Mouse (Mus musculus) heart, embryonic 13.5 days (tissue): ENCODE data around the gene Bag2. TPM values are rescaled to one million over a fixed set of nuclear protein-coding genes. Genes with fewer than 3 reads are reported as not detected.

Experiments
- ATAC-seq: fragments of 200-750 bp; cut with Nextera tagmentation; 2 replicates; pipeline ENCODE4 v1.8.0; 2017; ENCODE audit warnings: moderate TSS enrichment; ENCODE audit not compliant: insufficient number of reproducible peaks, low FRiP score, low TSS enrichment; ENCODE audit errors: extremely low read depth
- H3K27ac ChIP-seq: fragments of 300-500 bp; sonication (generic); replicated peaks from 2 replicates; pipeline ENCODE4 v1.5.1; 2015; ENCODE audit warnings: moderate library complexity, mild to moderate bottlenecking, inconsistent platforms
- H3K27me3 ChIP-seq: fragments of 300-500 bp; sonication (generic); replicated peaks from 2 replicates; pipeline ENCODE4 v1.6.1; 2015; ENCODE audit warnings: mild to moderate bottlenecking, inconsistent platforms
- H3K36me3 ChIP-seq: fragments of 300-500 bp; sonication (generic); 2 replicates; pipeline ENCODE4 v1.6.1; 2015; ENCODE audit warnings: mild to moderate bottlenecking, inconsistent platforms
- H3K4me1 ChIP-seq: fragments of 300-500 bp; sonication (generic); 2 replicates; pipeline ENCODE4 v1.6.1; 2015; ENCODE audit warnings: inconsistent platforms
- H3K4me2 ChIP-seq: fragments of 300-500 bp; sonication (generic); 2 replicates; pipeline ENCODE4 v1.6.1; 2015; ENCODE audit warnings: inconsistent platforms, mild to moderate bottlenecking, moderate library complexity
- H3K4me3 ChIP-seq: fragments of 300-500 bp; sonication (generic); 2 replicates; pipeline ENCODE4 v1.5.1; 2015; ENCODE audit warnings: moderate library complexity, mild to moderate bottlenecking, inconsistent platforms
- H3K9ac ChIP-seq: fragments of 300-500 bp; sonication (generic); 2 replicates; pipeline ENCODE4 v1.6.1; 2015; ENCODE audit warnings: inconsistent platforms, mild to moderate bottlenecking, moderate library complexity
- H3K9me3 ChIP-seq: fragments of 300-500 bp; sonication (generic); 2 replicates; pipeline ENCODE4 v1.6.1; 2016; ENCODE audit warnings: inconsistent platforms
- WGBS: fragments of 180-500 bp; shearing (Covaris S2); methylation state at CpG from one replicate; pipeline ENCODE4 v1.1.7; 2015; ENCODE audit warnings: mixed read lengths; 5-methylcytosine and 5-hydroxymethylcytosine counted together
- polyA plus RNA-seq: library from polyadenylated mRNA; unstranded; fragments of >200 nt; fragmentation: Nextera tagmentation; extraction: Ambion mirVana; gene quantifications from 2 replicates; pipeline ENCODE4 v1.2.1, GENCODE M21; 2015

The Bag2 gene
- 69.4 and 82.4 TPM in 2 replicates for polyA plus RNA-seq

DNA sequence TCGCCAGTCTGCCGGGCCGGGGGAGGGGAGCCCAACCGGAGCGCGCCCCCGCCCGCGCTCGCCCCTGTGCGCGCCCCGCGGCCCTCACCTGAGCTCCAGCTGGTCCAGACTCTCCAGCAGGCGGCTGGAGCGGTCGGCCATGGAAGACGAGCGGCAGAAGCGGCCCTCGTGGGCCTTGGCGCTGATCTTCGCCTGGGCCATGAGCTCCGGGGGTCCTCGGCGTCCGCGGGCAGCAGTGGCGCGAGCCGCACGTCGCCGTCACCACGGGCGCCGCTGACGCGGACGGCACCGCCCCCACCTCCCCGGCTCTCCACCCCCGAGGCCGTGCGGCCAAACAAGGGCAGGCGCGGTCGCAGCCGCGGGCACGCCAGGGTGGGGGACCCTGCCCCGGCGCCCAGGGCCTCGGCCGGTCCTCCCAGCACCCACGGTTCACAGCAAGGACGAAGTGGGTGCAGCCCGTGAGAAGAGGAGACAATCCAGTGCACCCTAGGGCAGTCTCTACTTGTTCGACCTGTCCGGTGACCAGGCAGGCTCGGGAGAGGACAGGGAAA lies at the start of gene Bag2:
Gene Bag2 (minus strand): TSS at position 305 of the 551 bp plus-strand sequence.
- H3K9me3 ChIP-seq, result no peaks in the 10 kb centered on the region
- H3K4me3 ChIP-seq, result peak within 1 kb of the TSS; percentile 88
- H3K36me3 ChIP-seq, result peaks cover 29% of the 10 kb centered on the region
- WGBS, result under 1% methylated on average over 59 of the region's 61 CpGs
- no peaks in the 10 kb centered on the region for H3K27me3 ChIP-seq
- H3K9ac ChIP-seq, result peak within 1 kb of the TSS; percentile 95
- H3K27ac ChIP-seq, result peak within 1 kb of the TSS; percentile 80
- H3K4me2 ChIP-seq, result peak within 1 kb of the TSS; percentile 92
- peak; percentile 68; the same call in 1 of the 2 replicates for ATAC-seq
- H3K4me1 ChIP-seq, result peaks cover 37% of the 10 kb centered on the region

DNA sequence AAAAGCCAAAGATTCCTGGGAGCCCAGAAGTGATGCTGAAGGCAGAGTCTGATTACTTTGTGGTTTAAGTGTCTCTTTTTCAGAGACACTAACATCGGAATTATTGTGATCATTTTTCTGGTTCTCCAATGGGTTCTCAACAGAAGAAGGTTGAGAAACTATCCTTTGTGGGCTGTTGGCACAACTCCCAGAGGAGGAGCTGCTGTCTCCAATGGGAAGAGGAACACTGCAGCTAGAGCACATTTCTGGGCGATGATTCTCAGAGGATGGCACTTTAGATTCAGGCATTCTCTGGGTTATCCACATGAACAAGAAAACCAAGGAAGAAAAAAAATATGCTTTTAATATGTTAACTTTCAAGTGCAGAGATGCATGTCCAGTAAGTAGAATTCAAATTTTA lies 45.7 kb upstream of the Bag2 start:
- Histone ChIP-seq H3K9ac (no peak overlapping the region), H3K4me3 (no peak overlapping the region), H3K9me3 (no peaks in the 10 kb centered on the region; the same call in 1 of the 2 replicates), H3K4me1 (0 out of 2 replicates have a peak, but pooled peaks cover 3% of the 10 kb centered on the region), H3K4me2 (no peak overlapping the region), H3K36me3 (peaks cover 87% of the 10 kb centered on the region), H3K27me3 (no peaks in the 10 kb centered on the region), H3K27ac (no peak overlapping the region)
- no peak for ATAC-seq
- 95% methylated on average over 2 of the region's 2 CpGs for WGBS

DNA sequence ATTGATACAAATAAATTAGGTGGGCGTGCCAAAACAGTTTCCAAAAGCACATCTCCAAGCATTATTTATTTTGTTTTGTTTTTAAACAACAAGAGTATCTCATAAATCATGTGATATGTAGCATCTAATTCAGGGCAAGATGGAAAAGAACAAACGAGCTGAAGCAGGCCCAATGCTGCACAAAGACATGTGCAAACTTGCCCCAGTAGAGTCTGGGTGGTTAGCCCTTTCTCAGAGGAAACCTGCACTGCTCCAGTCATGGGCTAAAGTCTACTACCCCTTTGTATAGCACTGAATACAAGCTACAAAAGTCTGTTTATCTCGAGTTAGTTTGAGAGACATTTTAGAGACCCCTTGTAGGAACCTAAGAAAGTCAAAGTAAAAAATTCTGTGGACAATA lies 42.0 kb upstream of the Bag2 start:
- 80% methylated on average over 3 of the region's 3 CpGs for WGBS

DNA sequence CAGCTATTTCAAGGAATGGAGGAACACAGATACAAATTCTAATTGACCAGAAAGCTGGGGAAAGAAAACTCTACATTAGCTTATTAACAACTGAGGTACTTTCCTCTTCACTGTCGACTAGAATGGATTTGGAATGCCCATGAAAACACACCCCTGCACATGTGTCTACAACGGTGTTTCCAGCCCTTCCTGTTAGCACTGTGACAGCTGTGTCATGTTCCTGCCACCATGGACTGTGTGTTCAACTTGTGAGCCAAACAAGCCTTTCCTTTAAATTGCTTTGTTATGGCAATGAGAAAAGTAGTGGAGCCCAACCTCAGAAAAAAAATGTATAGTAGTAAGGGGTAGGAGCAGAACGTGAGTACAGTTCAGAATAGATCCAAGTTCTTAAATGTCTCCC lies 30.9 kb upstream of the Bag2 start:
- no peak overlapping the region for H3K27ac ChIP-seq

More for the DNA sequence above, 42.0 kb upstream of the Bag2 start:
- Histone ChIP-seq H3K27ac (no peak overlapping the region), H3K9ac (no peak overlapping the region), H3K4me1 (0 out of 2 replicates have a peak, but pooled peaks cover 3% of the 10 kb centered on the region), H3K4me3 (no peak overlapping the region), H3K27me3 (no peaks in the 10 kb centered on the region), H3K4me2 (no peak overlapping the region), H3K36me3 (peaks cover 83% of the 10 kb centered on the region), H3K9me3 (no peaks in the 10 kb centered on the region)
- ATAC-seq, result no peak

DNA sequence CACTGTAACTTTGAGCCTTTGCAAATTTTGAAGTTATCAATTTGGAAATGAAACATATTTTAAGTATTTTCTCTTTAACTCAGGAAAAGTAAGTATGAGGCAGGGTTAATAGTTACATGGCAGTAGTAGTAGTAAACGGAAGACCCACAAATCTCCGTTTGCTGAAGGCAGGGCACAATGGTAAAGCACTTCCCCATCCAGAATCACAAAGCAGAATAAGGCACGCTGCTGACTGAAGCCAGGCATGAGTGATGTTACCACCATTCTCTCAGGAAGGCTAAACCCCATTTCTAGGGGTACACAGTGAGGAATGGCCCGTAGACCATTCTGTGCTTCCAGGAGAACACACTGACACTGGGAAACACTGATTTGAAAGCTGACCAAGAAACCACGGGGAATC lies 30.5 kb upstream of the Bag2 start:
- Histone ChIP-seq H3K4me2 (no peak overlapping the region), H3K4me3 (no peak overlapping the region), H3K27ac (no peak overlapping the region), H3K36me3 (peaks cover 24% of the 10 kb centered on the region), H3K9ac (no peak overlapping the region), H3K4me1 (peaks cover 10% of the 10 kb centered on the region; the same call in 1 of the 2 replicates), H3K9me3 (no peaks in the 10 kb centered on the region), H3K27me3 (no peaks in the 10 kb centered on the region)
- WGBS, result 78% methylated on average over 5 of the region's 5 CpGs
- ATAC-seq, result no peak

More for the DNA sequence above, 30.9 kb upstream of the Bag2 start:
- Histone ChIP-seq H3K4me2 (no peak overlapping the region), H3K27me3 (no peaks in the 10 kb centered on the region), H3K9me3 (no peaks in the 10 kb centered on the region), H3K9ac (no peak overlapping the region), H3K36me3 (peaks cover 21% of the 10 kb centered on the region), H3K4me3 (no peak overlapping the region), H3K4me1 (peaks cover 13% of the 10 kb centered on the region)
- WGBS, result 52% methylated on average over 3 of the region's 3 CpGs
- no peak for ATAC-seq

DNA sequence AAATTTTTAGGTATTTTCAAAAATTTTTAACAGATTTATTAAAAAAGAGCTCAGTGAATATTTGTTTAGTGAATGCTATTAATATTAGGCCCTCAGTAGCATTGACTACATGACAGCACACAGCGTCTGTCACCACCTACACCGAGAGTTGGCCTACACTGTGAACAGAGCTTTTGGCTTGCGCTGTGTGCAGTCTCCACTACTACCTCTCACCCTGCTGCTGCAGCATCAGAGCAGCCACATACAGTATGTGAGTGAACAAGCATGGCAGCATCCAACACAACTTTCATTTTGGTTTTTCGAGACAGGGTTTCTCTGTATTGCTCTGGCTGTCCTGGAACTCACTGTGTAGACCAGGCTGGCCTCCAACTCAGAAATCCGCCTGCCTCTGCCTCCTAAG lies 27.0 kb upstream of the Bag2 start:
- Histone ChIP-seq H3K27me3 (no peaks in the 10 kb centered on the region), H3K4me2 (no peak overlapping the region), H3K36me3 (peaks cover 43% of the 10 kb centered on the region), H3K27ac (no peak overlapping the region), H3K9me3 (no peaks in the 10 kb centered on the region), H3K4me1 (peaks cover 10% of the 10 kb centered on the region; the same call in 1 of the 2 replicates), H3K4me3 (no peak overlapping the region), H3K9ac (no peak overlapping the region)
- WGBS, result 92% methylated on average over 5 of the region's 5 CpGs
- ATAC-seq, result no peak

DNA sequence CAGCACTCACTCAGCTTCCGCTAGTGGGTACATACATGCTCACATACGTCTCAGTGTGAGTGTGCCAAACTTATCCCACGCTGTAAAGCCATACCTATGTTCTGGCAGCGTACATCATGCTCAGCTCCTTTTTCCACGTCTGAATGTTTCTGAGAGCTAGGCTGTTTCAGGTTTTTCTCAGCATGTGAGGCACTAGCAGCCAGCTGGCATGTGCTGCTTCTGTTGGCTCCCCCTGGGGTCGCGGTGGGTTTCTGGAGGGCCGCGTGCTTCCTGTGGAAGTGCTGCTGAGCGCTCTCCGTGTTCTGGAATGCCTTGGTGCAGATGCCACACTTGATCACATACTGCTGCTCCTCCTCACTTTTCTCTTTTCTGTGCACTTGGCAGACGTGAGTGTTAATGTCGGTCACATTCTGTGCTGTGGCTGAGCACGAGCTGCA lies 18.6 kb upstream of the Bag2 start:
- H3K36me3 ChIP-seq, result peaks cover 70% of the 10 kb centered on the region
- WGBS, result 82% methylated on average over 14 of the region's 14 CpGs

DNA sequence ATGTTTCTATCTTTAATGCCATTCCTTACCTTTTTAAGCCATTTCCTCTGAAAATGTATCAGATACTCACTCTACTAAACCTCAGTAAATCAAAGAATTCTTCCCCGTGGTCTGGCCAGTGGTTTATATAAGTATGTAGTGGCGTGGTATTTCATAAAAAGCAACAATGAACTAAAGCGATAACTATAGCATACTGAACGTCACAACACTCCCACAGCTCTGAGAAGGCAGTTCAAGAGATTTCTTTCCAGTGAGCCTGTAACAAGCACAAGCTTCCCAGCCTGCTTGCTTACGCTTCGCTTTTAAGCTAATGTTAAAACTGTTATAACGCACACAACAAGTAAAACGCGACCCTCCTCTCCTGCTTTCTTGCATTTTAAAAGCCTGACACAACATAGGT lies 14.5 kb upstream of the Bag2 start:
- Histone ChIP-seq H3K36me3 (peaks cover 85% of the 10 kb centered on the region), H3K27ac (no peak overlapping the region)
- WGBS, result 90% methylated on average over 9 of the region's 9 CpGs

More for the DNA sequence above, 18.6 kb upstream of the Bag2 start:
- Histone ChIP-seq H3K4me3 (no peak overlapping the region), H3K27ac (no peak overlapping the region), H3K9me3 (no peaks in the 10 kb centered on the region), H3K4me2 (no peak overlapping the region), H3K27me3 (no peaks in the 10 kb centered on the region), H3K4me1 (no peaks in the 10 kb centered on the region), H3K9ac (no peak overlapping the region)
- ATAC-seq, result no peak

DNA sequence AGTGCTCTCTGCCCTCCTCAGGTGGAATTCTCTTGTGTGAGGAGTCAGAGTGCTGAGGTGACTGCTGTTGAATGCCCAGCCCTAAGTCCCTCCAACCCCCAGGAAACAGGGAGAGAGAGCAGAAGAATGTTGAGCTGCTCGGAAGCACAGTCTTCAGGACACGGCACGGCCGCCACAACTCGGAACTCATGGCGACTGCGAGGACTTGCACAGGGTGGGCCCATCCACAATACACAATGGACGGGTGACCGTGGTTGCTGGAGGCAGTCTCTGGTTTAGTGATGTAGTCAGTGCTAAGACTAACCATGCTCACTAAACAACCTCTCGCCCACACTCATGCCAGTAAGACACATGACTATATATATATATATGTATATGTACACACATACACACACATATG lies 14.0 kb upstream of the Bag2 start:
- Histone ChIP-seq H3K9me3 (no peaks in the 10 kb centered on the region), H3K4me2 (no peak overlapping the region), H3K27ac (no peak overlapping the region), H3K4me1 (no peaks in the 10 kb centered on the region), H3K36me3 (peaks cover 85% of the 10 kb centered on the region), H3K4me3 (no peak overlapping the region), H3K9ac (no peak overlapping the region), H3K27me3 (no peaks in the 10 kb centered on the region)
- 92% methylated on average over 10 of the region's 10 CpGs for WGBS
- no peak for ATAC-seq

More for the DNA sequence above, 14.5 kb upstream of the Bag2 start:
- Histone ChIP-seq H3K4me2 (no peak overlapping the region), H3K4me3 (no peak overlapping the region), H3K27me3 (no peaks in the 10 kb centered on the region), H3K9me3 (no peaks in the 10 kb centered on the region), H3K4me1 (no peaks in the 10 kb centered on the region), H3K9ac (no peak overlapping the region)
- ATAC-seq, result no peak

DNA sequence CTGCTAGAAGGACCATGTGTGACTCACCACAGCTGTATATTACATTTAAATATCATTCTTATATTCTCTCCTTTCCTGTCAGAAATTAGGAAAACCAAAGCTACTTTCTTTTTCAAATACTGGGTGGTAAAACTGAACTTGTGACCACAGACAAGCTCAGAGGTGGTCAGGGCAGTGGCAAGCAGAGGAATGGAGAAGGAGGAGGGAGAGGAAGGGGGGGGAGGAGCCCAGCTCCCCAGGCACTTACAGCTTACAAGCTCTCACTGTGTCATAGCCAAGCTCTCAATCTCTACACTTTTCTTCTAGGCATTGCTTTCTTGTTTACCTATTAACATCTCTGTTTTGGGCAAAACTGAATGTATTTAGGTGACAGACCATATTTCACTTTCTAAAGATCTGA lies 11.2 kb upstream of the Bag2 start:
- Histone ChIP-seq H3K4me3 (no peak overlapping the region), H3K9me3 (no peaks in the 10 kb centered on the region), H3K4me1 (no peaks in the 10 kb centered on the region), H3K36me3 (peaks cover 86% of the 10 kb centered on the region), H3K4me2 (no peak overlapping the region), H3K9ac (no peak overlapping the region), H3K27ac (no peak overlapping the region), H3K27me3 (no peaks in the 10 kb centered on the region)
- no peak for ATAC-seq

DNA sequence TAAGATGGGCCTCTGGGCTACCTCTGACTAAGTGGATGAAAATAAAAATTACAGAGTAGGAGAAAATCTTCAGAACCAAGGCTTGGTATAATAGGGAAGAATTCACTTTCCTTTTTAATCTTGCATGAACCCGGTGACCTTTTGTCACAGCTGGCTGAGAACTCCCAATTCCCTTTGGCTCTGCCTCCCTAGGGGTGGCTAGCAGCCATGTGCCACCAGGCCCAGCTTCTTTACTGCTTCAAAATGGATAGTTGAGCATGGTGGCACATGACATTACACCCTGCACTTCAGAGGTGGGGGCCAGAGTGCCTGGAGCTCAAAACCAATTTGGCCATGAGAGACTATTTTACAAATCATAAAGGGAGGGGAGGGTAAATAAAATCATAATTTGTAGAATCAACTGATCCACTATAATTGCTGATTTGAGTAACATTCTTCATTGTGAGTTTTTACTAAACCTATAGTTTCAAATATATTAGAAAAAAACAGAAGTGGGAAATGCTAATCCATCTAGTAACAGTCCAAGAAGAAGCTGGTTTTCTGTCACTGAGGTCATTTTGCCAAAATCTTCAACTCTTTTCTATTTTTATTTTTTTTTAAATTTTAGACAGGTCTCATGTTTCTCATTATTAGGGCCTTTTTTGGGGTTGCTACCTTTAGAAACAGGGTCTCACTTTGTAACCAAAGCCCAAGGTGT lies 10.6 kb upstream of the Bag2 start:
- Histone ChIP-seq H3K27me3 (no peaks in the 10 kb centered on the region), H3K36me3 (peaks cover 86% of the 10 kb centered on the region), H3K27ac (no peak overlapping the region), H3K9ac (no peak overlapping the region), H3K9me3 (no peaks in the 10 kb centered on the region), H3K4me2 (no peak overlapping the region), H3K4me1 (no peaks in the 10 kb centered on the region), H3K4me3 (no peak overlapping the region)
- WGBS, result 89% methylated on average over 1 of the region's 1 CpGs
- no peak for ATAC-seq
